Comparison of ENCODE assay signal across 32 mouse cellular contexts in the genomic region with DNA sequence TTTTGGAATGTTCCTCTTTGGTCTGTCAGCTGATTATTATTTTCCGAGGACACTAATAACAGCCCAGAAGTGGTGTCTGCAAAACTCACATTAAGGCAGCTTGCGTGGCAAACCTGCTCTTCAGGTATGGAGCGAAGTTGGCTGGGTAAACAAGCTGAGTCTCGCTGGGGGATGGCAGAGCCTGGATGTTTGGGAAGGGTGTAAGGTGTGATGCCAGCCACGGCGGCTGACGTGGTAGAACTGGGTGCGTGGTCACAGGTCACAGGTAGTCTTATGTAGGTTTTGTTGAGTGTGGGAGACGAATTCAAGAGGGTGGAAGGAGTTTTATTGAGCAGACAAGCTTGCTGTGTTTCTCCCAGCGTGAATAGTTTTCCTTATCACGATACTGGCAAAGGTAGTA. TPM values are rescaled to one million over a fixed set of nuclear protein-coding genes. Genes with fewer than 3 reads are reported as not detected.
A peak's percentile ranks its signal among the peaks of the same experiment; 100 is the strongest.
DNase-seq lines count a peak whose midpoint lies in the region; ATAC-seq lines count a peak whose summit lies in the region.
"Had no signal": no experiment of that assay in that cellular context is flagged by ENCODE, and none has a peak within 500 bp of the region (broad histone marks: within the 10 kb centered on the region; RNA-seq: fewer than 3 reads in every experiment).

No protein-coding gene starts in this region.

- peaks cover 41% of the 10 kb centered on the region for H3K4me1 ChIP-seq in lung, embryonic 15.5 days
- H3K4me1 ChIP-seq in stomach, embryonic 15.5 days: peaks cover 5% of the 10 kb centered on the region; the same call in 1 of the 2 replicates
- H3K4me1 ChIP-seq in neural tube, embryonic 15.5 days: 0 out of 2 replicates have a peak, but pooled peaks cover 4% of the 10 kb centered on the region
- H3K4me1 ChIP-seq: kidney, embryonic 15.5 days; liver, embryonic 12.5 days; midbrain, embryonic 13.5 days had no signal

- H3K4me2 ChIP-seq in lung, embryonic 15.5 days: no peak overlapping the region
- H3K4me2 ChIP-seq in stomach, embryonic 15.5 days: peak overlapping the region; percentile 19; the same call in 1 of the 2 replicates
- no peak overlapping the region for H3K4me2 ChIP-seq in neural tube, embryonic 15.5 days
- H3K4me2 ChIP-seq: heart, embryonic 11.5 days; hindbrain, embryonic 14.5 days; kidney, embryonic 15.5 days; liver, embryonic 12.5 days; midbrain, embryonic 13.5 days; neural tube, embryonic 13.5 days had no signal

- H3K4me3 ChIP-seq in lung, embryonic 15.5 days: no peak overlapping the region
- no peak overlapping the region for H3K4me3 ChIP-seq in stomach, embryonic 15.5 days (replicated peaks)
- H3K4me3 ChIP-seq in neural tube, embryonic 15.5 days (replicated peaks): no peak overlapping the region
- H3K4me3 ChIP-seq: kidney, embryonic 15.5 days; layer of hippocampus, adult 2 months; liver, embryonic 12.5 days; midbrain, embryonic 13.5 days; neural tube, embryonic 13.5 days had no signal

- H3K9ac ChIP-seq in lung, embryonic 15.5 days: no peak overlapping the region
- H3K9ac ChIP-seq in stomach, embryonic 15.5 days: no peak overlapping the region
- no peak overlapping the region for H3K9ac ChIP-seq in neural tube, embryonic 15.5 days (replicated peaks)
- H3K9ac ChIP-seq: hindbrain, embryonic 14.5 days; kidney, embryonic 15.5 days; liver, embryonic 12.5 days; liver, postnatal 0 days; midbrain, embryonic 13.5 days; neural tube, embryonic 13.5 days had no signal

- 48% methylated on average over 11 of the region's 11 CpGs for WGBS in lung, embryonic 15.5 days
- 61% methylated on average over 11 of the region's 11 CpGs for WGBS in stomach, embryonic 15.5 days
- WGBS in neural tube, embryonic 15.5 days: 86% methylated on average over 11 of the region's 11 CpGs

- H3K27ac ChIP-seq in lung, embryonic 15.5 days: peak overlapping the region; percentile 62
- H3K27ac ChIP-seq in stomach, embryonic 15.5 days: peak overlapping the region; percentile 38
- H3K27ac ChIP-seq in neural tube, embryonic 15.5 days (replicated peaks): no peak overlapping the region
- H3K27ac ChIP-seq: hindbrain, embryonic 14.5 days; kidney, embryonic 15.5 days; layer of hippocampus, adult 2 months; liver, embryonic 12.5 days; midbrain, embryonic 13.5 days; neural tube, embryonic 13.5 days had no signal

- ATAC-seq in lung, embryonic 15.5 days (ENCODE audit: borderline replicate concordance, extremely low read depth, low FRiP score, low TSS enrichment): no peak
- no peak for ATAC-seq in stomach, embryonic 15.5 days (ENCODE audit: insufficient read depth, low FRiP score, low read depth)
- no peak for ATAC-seq in neural tube, embryonic 15.5 days (ENCODE audit: low FRiP score)
- ATAC-seq: CD4-positive, CD25-positive, alpha-beta regulatory T cell, adult 4 months; forebrain, embryonic 14.5 days; liver, embryonic 12.5 days; midbrain, embryonic 13.5 days had no signal

- no peaks in the 10 kb centered on the region for H3K27me3 ChIP-seq in lung, embryonic 15.5 days
- no peaks in the 10 kb centered on the region for H3K27me3 ChIP-seq in stomach, embryonic 15.5 days (replicated peaks)
- no peaks in the 10 kb centered on the region for H3K27me3 ChIP-seq in neural tube, embryonic 15.5 days (replicated peaks)
- H3K27me3 ChIP-seq: liver, embryonic 12.5 days had no signal

- no peaks in the 10 kb centered on the region for H3K36me3 ChIP-seq in lung, embryonic 15.5 days
- H3K36me3 ChIP-seq in stomach, embryonic 15.5 days: no peaks in the 10 kb centered on the region
- no peaks in the 10 kb centered on the region for H3K36me3 ChIP-seq in neural tube, embryonic 15.5 days
- H3K36me3 ChIP-seq: kidney, embryonic 15.5 days; liver, embryonic 12.5 days; midbrain, embryonic 13.5 days; neural tube, embryonic 13.5 days had no signal

- peak; percentile 70 for DNase-seq in urinary bladder, postnatal 14 days (ENCODE audit: low spot score)
- no peak for DNase-seq in urinary bladder, adult 2 months (ENCODE audit: low spot score)
- peak; percentile 17 for DNase-seq in lung, postnatal 14 days
- no peak for DNase-seq in frontal cortex, adult 2 months (ENCODE audit: extremely low spot score in 1 of 2, low spot score in 1 of 2)
- DNase-seq in thymus, postnatal 10 days (ENCODE audit: low spot score in 2 of 2): no peak
- DNase-seq: adrenal gland, postnatal 14 days; cerebellum, adult 11-12 months; cerebellum, adult 9-11 months; gastrocnemius, postnatal 25 days; heart, adult 18-20 months; heart, postnatal 4 days; kidney, adult 18-20 months; kidney, postnatal 25 days; left cerebral cortex, postnatal 4 days; liver, postnatal 0 days; thymus, adult 2 months; thymus, postnatal 4 days had no signal

- no peaks in the 10 kb centered on the region for H3K9me3 ChIP-seq in lung, embryonic 15.5 days
- H3K9me3 ChIP-seq in stomach, embryonic 15.5 days: no peaks in the 10 kb centered on the region
- no peaks in the 10 kb centered on the region for H3K9me3 ChIP-seq in neural tube, embryonic 15.5 days (replicated peaks)
- H3K9me3 ChIP-seq: kidney, embryonic 15.5 days; liver, embryonic 12.5 days; midbrain, embryonic 13.5 days; neural tube, embryonic 13.5 days had no signal

RNA-seq across cellular contexts. Expression of a gene that starts 24.4 kb away (rescaled TPM):
- polyA plus RNA-seq in urinary bladder, adult 2 months (2012; rRNA removed): 3.4 and 4.2 TPM in 2 replicates
- 3.9 and 5.1 TPM in 2 replicates for polyA plus RNA-seq in lung, embryonic 15.5 days (2015; fragmentation: Nextera tagmentation; extraction: Ambion mirVana)
- 33.1 and 41.9 TPM in 2 replicates for polyA plus RNA-seq in stomach, embryonic 15.5 days (2015; fragmentation: Nextera tagmentation; extraction: Ambion mirVana)
- polyA plus RNA-seq in neural tube, embryonic 15.5 days (2015; fragmentation: Nextera tagmentation; extraction: Ambion mirVana): 0.15 and 0.93 TPM in 2 replicates
- 0.15 TPM in 1 of 2 replicates, not detected in the other for polyA plus RNA-seq in frontal cortex, adult 2 months (2012; rRNA removed)
- polyA plus RNA-seq: CD4-positive, CD25-positive, alpha-beta regulatory T cell, adult 4 months; midbrain, embryonic 13.5 days; neural tube, embryonic 13.5 days had no signal

RNA-seq across cellular contexts. Expression of a gene that starts 30.6 kb away (rescaled TPM):
- 48.8 and 63.6 TPM in 2 replicates for polyA plus RNA-seq in urinary bladder, adult 2 months (2012; rRNA removed)
- 0.29 and 0.39 TPM in 2 replicates for polyA plus RNA-seq in lung, embryonic 15.5 days (2015; fragmentation: Nextera tagmentation; extraction: Ambion mirVana)
- polyA plus RNA-seq in stomach, embryonic 15.5 days (2015; fragmentation: Nextera tagmentation; extraction: Ambion mirVana): 17.1 and 19.7 TPM in 2 replicates
- polyA plus RNA-seq in neural tube, embryonic 15.5 days (2015; fragmentation: Nextera tagmentation; extraction: Ambion mirVana): 0.08 and 5.4 TPM in 2 replicates
- polyA plus RNA-seq in frontal cortex, adult 2 months (2012; rRNA removed): 0.08 TPM in 2 replicates
- polyA plus RNA-seq: CD4-positive, CD25-positive, alpha-beta regulatory T cell, adult 4 months; forebrain, embryonic 14.5 days; hindbrain, embryonic 14.5 days; midbrain, embryonic 13.5 days had no signal

RNA-seq across cellular contexts. Expression of a gene that starts 46.5 kb away (rescaled TPM):
- 0.15 and 0.18 TPM in 2 replicates for polyA plus RNA-seq in urinary bladder, adult 2 months (2012; rRNA removed)
- polyA plus RNA-seq in lung, embryonic 15.5 days (2015; fragmentation: Nextera tagmentation; extraction: Ambion mirVana): 0.07 TPM in 1 of 2 replicates, not detected in the other
- 0.09 TPM in 1 of 2 replicates, not detected in the other for polyA plus RNA-seq in stomach, embryonic 15.5 days (2015; fragmentation: Nextera tagmentation; extraction: Ambion mirVana)
- 0.11 and 0.12 TPM in 2 replicates for polyA plus RNA-seq in neural tube, embryonic 15.5 days (2015; fragmentation: Nextera tagmentation; extraction: Ambion mirVana)
- polyA plus RNA-seq in frontal cortex, adult 2 months (2012; rRNA removed): 6.7 and 9.7 TPM in 2 replicates
- polyA plus RNA-seq: CD4-positive, CD25-positive, alpha-beta regulatory T cell, adult 4 months; heart, embryonic 11.5 days; heart, embryonic 16.5 days; hindbrain, embryonic 14.5 days; kidney, embryonic 15.5 days; liver, postnatal 0 days had no signal

RNA-seq across cellular contexts. Expression of a gene that starts 52.6 kb away (rescaled TPM):
- not detected in 2 replicates for polyA plus RNA-seq in urinary bladder, adult 2 months (2012; rRNA removed)
- polyA plus RNA-seq in lung, embryonic 15.5 days (2015; fragmentation: Nextera tagmentation; extraction: Ambion mirVana): not detected in 2 replicates
- polyA plus RNA-seq in stomach, embryonic 15.5 days (2015; fragmentation: Nextera tagmentation; extraction: Ambion mirVana): not detected in 2 replicates
- polyA plus RNA-seq in neural tube, embryonic 15.5 days (2015; fragmentation: Nextera tagmentation; extraction: Ambion mirVana): not detected in 2 replicates
- not detected in 2 replicates for polyA plus RNA-seq in frontal cortex, adult 2 months (2012; rRNA removed)
- polyA plus RNA-seq: CD4-positive, CD25-positive, alpha-beta regulatory T cell, adult 4 months; forebrain, embryonic 14.5 days; heart, embryonic 11.5 days; heart, embryonic 16.5 days; hindbrain, embryonic 14.5 days; limb, embryonic 14.5 days; liver, embryonic 12.5 days; liver, postnatal 0 days; midbrain, embryonic 13.5 days; neural tube, embryonic 13.5 days; small intestine, adult 2 months had no signal

Comparison
In these comparisons a context has a peak if more than half of its experiments do, and no peak if none do; other contexts are left out.
1. DNase-seq: peak in urinary bladder, postnatal 14 days (single experiment) and lung, postnatal 14 days (single experiment); none in urinary bladder, adult 2 months (single experiment), frontal cortex, adult 2 months (0 of 2) and thymus, postnatal 10 days (0 of 2).